Mouse (Mus musculus) left cerebral cortex, postnatal 14 days (tissue): ENCODE data around the gene Ffar3. TPM values are rescaled to one million over a fixed set of nuclear protein-coding genes. Genes with fewer than 3 reads are reported as not detected.
A peak's percentile ranks its signal among the peaks of the same experiment; 100 is the strongest.

Experiments
- DNase-seq, 2 experiments: peaks; one replicate each; pipeline ENCODE4 v3.0.0; 2021 to 2022; ENCODE audit warnings: low spot score in 2 of 2, mixed read lengths in 1 of 2
- intact Hi-C: fragments of 180-260 bp; cut with DNase I; formaldehyde crosslinking; loops from one replicate; pipeline ENCODE4 v1.15.1; 2025
- long read RNA-seq, 2 experiments: library from polyadenylated mRNA; stranded (forward); transcript quantifications; one replicate each; pipeline ENCODE4 v2.0.0; 2021
- total RNA-seq, 2 experiments: library from RNA; stranded (reverse); gene quantifications; 2 replicates each; pipeline ENCODE4 v1.2.3; 2021

The Ffar3 gene
- under 1 TPM in 1 of 2 experiments, not detected in 1; 0.21 TPM for total RNA-seq
- long read RNA-seq, experiment 1, partial matches to known transcripts, result 0 of 1 reads
- long read RNA-seq, experiment 1, other reads (novel, unspliced or antisense), result 1 of 1 reads
- long read RNA-seq, experiment 2, result 0 reads

GRCm38 (mm10) chr7:30856078-30856477 lies at the start of gene Ffar3:
Gene Ffar3 (minus strand): TSS chr7:30856178.
- DNase-seq, result no peak
- intact Hi-C loops, result loop anchor here (5.0 to 10.0 kb wide), 4 partner anchors 44 to 241 kb away; partner anchors contain the start of gene Upk1a

DNA sequence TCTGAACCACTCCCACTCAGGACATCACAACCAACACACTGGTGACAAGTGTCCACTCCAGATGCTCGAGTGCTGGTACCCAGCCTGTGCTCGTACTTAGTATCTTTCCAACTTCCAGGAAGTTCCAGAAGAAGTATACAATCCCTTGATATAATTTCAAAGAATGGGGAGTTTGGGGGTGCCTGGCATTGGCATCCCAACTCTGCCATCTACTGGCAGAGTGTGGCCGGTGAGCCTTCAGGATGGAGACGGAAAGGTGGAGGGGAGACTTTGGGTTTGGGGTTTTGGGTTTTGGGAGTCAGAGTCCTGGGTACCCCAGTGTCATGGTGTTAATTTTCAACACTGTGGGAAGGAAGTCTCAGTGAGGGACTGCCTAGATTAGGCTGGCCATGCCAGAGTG lies 48.1 kb upstream of the Ffar3 start:
- intact Hi-C loops, result no loop called here
- peak; percentile 27 to 49 for DNase-seq

DNA sequence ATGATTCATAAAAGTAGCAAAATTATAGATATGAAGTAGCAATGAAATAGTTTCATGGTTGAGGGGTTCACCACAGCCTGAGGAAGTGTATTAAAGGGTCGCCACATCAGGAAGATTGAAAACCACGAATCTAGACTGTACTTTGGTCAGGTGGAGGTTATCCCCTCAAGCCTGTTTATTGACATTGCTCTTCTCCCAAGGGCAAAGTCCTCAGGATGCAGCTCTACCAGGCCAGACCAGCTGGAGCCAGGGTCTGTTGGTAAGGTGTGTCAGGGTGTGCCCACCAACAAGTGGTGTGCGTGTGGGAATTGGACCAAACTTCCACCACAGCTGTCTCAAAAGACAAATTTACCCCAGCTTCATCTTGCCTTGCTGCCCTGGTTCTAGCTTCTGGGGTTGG lies 39.2 kb upstream of the Ffar3 start:
- no peak for DNase-seq
- intact Hi-C loops, result no loop called here

DNA sequence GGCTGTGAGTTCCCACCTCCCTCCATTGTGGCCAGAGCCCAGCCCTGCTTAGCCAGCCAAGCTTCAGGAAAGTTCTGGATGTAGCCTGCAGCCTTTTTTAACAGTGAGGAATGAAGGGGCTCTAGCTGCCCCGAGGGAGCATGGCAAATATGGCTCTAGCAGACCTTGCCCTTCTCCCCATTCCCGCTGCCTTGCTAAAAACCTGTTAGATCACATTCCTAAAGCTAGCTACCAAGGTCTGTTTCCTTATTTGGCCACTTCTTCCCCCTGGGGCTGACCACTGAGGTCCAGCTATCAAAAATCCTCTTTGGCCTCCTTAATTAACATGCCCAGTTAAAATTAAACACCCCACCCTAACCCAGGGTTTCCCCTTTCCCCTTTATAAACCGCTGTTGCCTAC lies 36.5 kb upstream of the Ffar3 start:
- intact Hi-C loops, result no loop called here

DNA sequence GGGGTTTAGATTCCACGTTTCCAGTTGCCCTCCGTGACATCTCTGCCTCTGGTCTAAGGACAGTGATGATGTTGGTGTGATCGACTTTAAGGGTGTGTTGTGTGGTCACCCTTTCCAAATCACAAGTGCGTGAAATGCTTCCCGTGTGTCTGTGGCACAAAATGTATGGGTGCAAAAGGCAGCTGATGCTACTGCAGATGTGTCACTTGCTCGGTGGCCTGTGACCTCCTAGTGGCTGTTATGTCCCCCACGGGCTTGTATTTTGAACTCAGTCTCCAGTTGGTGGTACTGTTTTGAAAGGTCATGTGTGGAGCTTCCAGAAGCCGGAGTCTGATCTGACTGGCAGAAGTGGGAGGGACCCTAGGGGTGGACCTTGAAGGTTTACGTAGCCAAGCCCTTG lies 35.8 kb upstream of the Ffar3 start:
- no peak for DNase-seq
- intact Hi-C loops, result no loop called here

More for the DNA sequence above, 36.5 kb upstream of the Ffar3 start:
- DNase-seq, result no peak

- DNase-seq, result no peak
- intact Hi-C loops, result no loop called here
Measured at GRCm38 (mm10) chr7:30890681-30891080, 34.7 kb upstream of the Ffar3 start.

- intact Hi-C loops, result no loop called here
- no peak for DNase-seq
Measured at GRCm38 (mm10) chr7:30888786-30889185, 32.8 kb upstream of the Ffar3 start.

GRCm38 (mm10) chr7:30887568-30888188 lies 31.7 kb upstream of the Ffar3 start:
- intact Hi-C loops, result no loop called here
- DNase-seq, result peak in 1 of 2 experiments; percentile 36

DNA sequence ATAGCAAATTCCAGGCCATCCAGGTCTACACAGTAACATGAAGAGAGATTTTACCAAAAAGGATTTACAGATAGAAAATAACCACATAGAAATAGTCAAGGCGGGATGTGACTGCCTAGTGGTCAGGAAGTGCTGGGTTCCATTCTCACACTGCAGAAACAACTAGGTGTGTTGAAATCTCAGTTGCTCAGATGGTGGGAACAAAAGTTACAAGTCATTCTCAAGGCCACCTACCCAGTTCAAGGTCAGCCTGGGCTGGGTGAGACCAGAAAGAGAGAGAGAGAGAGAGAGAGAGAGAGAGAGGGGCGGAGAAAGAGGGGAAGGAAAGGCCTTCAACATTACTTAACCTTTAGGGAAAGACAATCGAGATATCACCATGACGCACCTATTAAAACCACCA lies 30.9 kb upstream of the Ffar3 start:
- no peak for DNase-seq
- intact Hi-C loops, result no loop called here

GRCm38 (mm10) chr7:30884047-30884446 lies 28.1 kb upstream of the Ffar3 start:
- no peak for DNase-seq
- intact Hi-C loops, result no loop called here

- intact Hi-C loops, result no loop called here
- no peak for DNase-seq
Measured at GRCm38 (mm10) chr7:30881367-30881766, 25.4 kb upstream of the Ffar3 start.

- DNase-seq, result no peak
- intact Hi-C loops, result no loop called here
Measured at GRCm38 (mm10) chr7:30880176-30880575, 24.2 kb upstream of the Ffar3 start, which contains the start of gene Cd22. Gene Cd22 (minus strand): TSS chr7:30880342.

DNA sequence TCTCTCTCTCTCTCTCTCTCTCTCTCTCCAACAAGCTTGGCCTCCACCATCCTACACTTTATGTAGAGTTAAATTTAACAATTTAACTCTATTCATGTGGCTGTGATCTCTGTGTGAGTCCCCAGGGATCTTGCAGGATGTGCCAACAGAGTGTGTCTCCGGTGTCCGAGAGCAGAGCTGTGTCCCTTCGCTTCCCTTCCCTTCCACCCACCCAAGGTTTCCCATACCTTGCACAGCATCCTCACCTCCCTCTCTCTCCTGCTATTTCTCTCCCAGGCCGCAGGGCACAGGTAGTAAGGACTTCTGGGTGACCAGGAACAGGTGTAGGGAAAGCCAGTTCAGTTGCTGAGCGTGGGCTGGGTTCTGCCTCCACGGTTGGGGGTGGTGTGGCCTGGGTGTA lies 23.0 kb upstream of the Ffar3 start:
- intact Hi-C loops, result no loop called here
- DNase-seq, result no peak

GRCm38 (mm10) chr7:30873083-30873482 lies 17.1 kb upstream of the Ffar3 start:
- DNase-seq, result peak; percentile 63 to 77
- intact Hi-C loops, result no loop called here

GRCm38 (mm10) chr7:30863386-30863785 lies 7.4 kb upstream of the Ffar3 start:
- intact Hi-C loops, result no loop called here
- DNase-seq, result no peak

GRCm38 (mm10) chr7:30861464-30861863 lies 5.5 kb upstream of the Ffar3 start, which contains the start of gene Ffar1:
Gene Ffar1 (minus strand): TSS chr7:30861564.
- intact Hi-C loops, result no loop called here
- no peak for DNase-seq

- peak; percentile 70 to 80 for DNase-seq
- intact Hi-C loops, result loop anchor here (5.0 to 10.0 kb wide), 4 partner anchors 48 to 245 kb away; partner anchors contain the start of gene Upk1a
Measured at GRCm38 (mm10) chr7:30859635-30860402, 3.8 kb upstream of the Ffar3 start.

- intact Hi-C loops, result loop anchor here (5.0 to 10.0 kb wide), 4 partner anchors 47 to 244 kb away; partner anchors contain the start of gene Upk1a
Measured at GRCm38 (mm10) chr7:30859290-30859634, 3.3 kb upstream of the Ffar3 start.

DNA sequence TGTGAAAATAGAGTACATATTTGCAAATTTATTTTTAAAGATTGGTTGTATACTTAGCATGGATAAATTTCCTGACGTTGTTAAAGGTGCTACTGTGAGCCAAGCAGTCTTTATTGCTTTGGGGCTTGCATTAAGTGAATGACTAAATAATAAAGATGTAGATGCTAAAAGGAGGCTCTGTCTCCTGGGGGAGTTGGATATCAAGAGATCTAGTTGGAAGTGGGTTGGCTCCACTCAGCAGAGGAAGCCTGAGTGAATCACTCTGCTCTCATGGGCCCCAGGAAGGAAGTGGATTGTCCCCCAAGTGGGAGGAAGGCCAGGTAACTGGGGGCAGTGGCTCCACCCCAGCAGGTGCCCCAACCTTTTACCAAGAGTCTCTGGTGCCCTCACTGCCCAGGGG lies 1.8 kb upstream of the Ffar3 start:
- intact Hi-C loops, result loop anchor here (5.0 to 10.0 kb wide), 4 partner anchors 45 to 243 kb away; partner anchors contain the start of gene Upk1a
- no peak for DNase-seq

More at GRCm38 (mm10) chr7:30859290-30859634, 3.3 kb upstream of the Ffar3 start:
- DNase-seq, result peak; percentile 85 to 86

- peak in 1 of 2 experiments; percentile 18 for DNase-seq
- intact Hi-C loops, result loop anchor here (10.0 kb wide), 2 partner anchors 57 to 237 kb away; partner anchors contain the start of gene Upk1a
Measured at GRCm38 (mm10) chr7:30851421-30851820, 4.6 kb downstream of the Ffar3 start.
